Mouse (Mus musculus): ENCODE results near the gene Ppox. TPM values are rescaled to one million over a fixed set of nuclear protein-coding genes. Genes with fewer than 3 reads are reported as not detected.

Ppox gene
- polyA plus RNA-seq, 1 experiment from 2014 or later, result 48.6 TPM

DNA sequence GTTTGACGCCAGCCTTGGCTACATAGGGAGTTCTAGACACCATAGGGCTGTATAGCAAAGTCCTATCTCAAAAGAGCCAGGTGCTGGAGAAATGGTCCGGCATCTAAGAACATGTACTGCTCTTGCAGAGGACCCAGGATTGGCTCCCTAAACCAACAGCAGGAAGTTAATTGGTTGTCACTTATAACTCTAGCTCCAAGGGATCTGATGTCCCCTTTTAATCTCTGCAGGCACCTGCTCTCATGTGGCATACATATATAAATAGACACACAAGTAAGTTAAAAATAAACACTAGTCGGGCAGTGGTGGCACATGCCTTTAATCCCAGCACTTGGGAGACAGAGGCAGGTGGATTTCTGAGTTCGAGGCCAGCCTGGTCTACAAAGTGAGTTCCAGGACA is 45.2 kb downstream of the Ppox start:
- Histone ChIP-seq H3K4me3 (ENCODE audit: low read depth, low read length) (no peak overlapping the region), H3K4me1 (replicated peaks; ENCODE audit: control insufficient read depth, insufficient read depth, low read length) (no peaks in the 10 kb centered on the region), H3K27ac (ENCODE audit: low read depth) (no peak overlapping the region), H3K9me3 (ENCODE audit: control insufficient read depth, low read length) (no peaks in the 10 kb centered on the region), H3K9ac (ENCODE audit: low read length) (no peak overlapping the region), H3K36me3 (ENCODE audit: control insufficient read depth, insufficient read depth, low read length) (peaks cover 76% of the 10 kb centered on the region), H3K27me3 (replicated peaks; ENCODE audit: control insufficient read depth, insufficient read depth, low read length) (no peaks in the 10 kb centered on the region), H3K4me2 (ENCODE audit: low read length) (no peak overlapping the region)
- WGBS, result 81% methylated on average over 4 of the region's 4 CpGs
- ATAC-seq (replicated peaks; ENCODE audit: low FRiP score, low TSS enrichment, low read depth) (no peak), DNase-seq (ENCODE audit: low spot score) (no peak)

DNA sequence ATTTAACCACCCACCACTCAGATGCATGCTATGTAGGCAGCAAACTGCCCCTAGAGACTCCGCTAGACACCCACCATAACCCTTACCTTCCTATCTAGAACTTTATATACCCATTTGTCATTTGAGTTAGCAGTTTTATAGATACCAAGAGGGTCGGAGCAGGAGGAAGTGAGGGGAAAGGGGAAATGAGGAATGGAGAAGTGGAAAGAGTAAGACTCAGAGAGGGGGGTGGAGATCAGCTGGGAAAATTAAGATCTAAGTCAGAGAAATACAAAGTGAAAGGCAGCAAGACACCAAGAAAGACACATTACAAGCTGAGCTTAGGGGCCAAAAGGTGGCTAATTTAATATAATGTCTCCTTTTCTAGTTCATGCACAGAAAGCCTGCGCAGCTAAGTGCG is 46.4 kb downstream of the Ppox start:
- DNase-seq (ENCODE audit: low spot score) (no peak), ATAC-seq (replicated peaks; ENCODE audit: low FRiP score, low TSS enrichment, low read depth) (no peak)
- no peaks in the 10 kb centered on the region for H3K9me3 ChIP-seq (ENCODE audit: control insufficient read depth, low read length)
- H3K36me3 ChIP-seq (ENCODE audit: control insufficient read depth, insufficient read depth, low read length), result peaks cover 64% of the 10 kb centered on the region
- no peaks in the 10 kb centered on the region for H3K27me3 ChIP-seq (replicated peaks; ENCODE audit: control insufficient read depth, insufficient read depth, low read length)
- no peak overlapping the region; the same call in 1 of the 2 replicates for H3K27ac ChIP-seq (ENCODE audit: low read depth)
- H3K4me2 ChIP-seq (ENCODE audit: low read length), result no peak overlapping the region
- no peak overlapping the region for H3K9ac ChIP-seq (ENCODE audit: low read length)
- WGBS, result 77% methylated on average over 4 of the region's 4 CpGs
- no peaks in the 10 kb centered on the region for H3K4me1 ChIP-seq (replicated peaks; ENCODE audit: control insufficient read depth, insufficient read depth, low read length)
- no peak overlapping the region for H3K4me3 ChIP-seq (ENCODE audit: low read depth, low read length)

DNA sequence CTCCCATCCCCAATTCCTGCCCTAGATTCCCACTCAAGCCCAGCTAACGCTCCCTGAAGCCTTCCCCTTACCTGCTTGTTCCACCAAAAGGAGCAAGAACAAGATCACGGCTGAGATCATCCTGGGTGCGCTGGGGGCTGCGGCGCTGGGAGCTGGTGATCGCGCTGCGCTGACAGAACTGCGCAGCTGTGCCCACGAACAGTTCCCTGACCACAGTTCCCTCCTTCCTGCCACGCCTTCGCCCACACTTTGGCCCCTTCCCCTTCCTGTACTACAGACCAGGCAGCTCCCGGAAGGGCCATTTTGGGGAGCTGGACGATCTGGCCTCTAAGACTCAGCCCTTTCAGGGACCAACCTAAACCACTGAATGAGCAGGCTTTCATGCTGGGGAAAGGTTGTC is 46.9 kb downstream of the Ppox start, which contains the start of gene Fcer1g:
Gene Fcer1g, minus strand, starts transcription at position 240 of the 400 bp plus-strand sequence.
- DNase-seq (ENCODE audit: low spot score) (no peak), ATAC-seq (replicated peaks; ENCODE audit: low FRiP score, low TSS enrichment, low read depth) (no peak)
- no peaks in the 10 kb centered on the region for H3K4me1 ChIP-seq (replicated peaks; ENCODE audit: control insufficient read depth, insufficient read depth, low read length)
- no peak within 1 kb of the TSS for H3K4me2 ChIP-seq (ENCODE audit: low read length)
- H3K9ac ChIP-seq (ENCODE audit: low read length), result no peak within 1 kb of the TSS
- H3K4me3 ChIP-seq (ENCODE audit: low read depth, low read length), result no peak within 1 kb of the TSS
- no peaks in the 10 kb centered on the region for H3K9me3 ChIP-seq (ENCODE audit: control insufficient read depth, low read length)
- H3K27ac ChIP-seq (ENCODE audit: low read depth), result no peak within 1 kb of the TSS; the same call in 1 of the 2 replicates
- 89% methylated on average over 14 of the region's 14 CpGs for WGBS
- H3K27me3 ChIP-seq (replicated peaks; ENCODE audit: control insufficient read depth, insufficient read depth, low read length), result no peaks in the 10 kb centered on the region
- H3K36me3 ChIP-seq (ENCODE audit: control insufficient read depth, insufficient read depth, low read length), result peaks cover 60% of the 10 kb centered on the region

DNA sequence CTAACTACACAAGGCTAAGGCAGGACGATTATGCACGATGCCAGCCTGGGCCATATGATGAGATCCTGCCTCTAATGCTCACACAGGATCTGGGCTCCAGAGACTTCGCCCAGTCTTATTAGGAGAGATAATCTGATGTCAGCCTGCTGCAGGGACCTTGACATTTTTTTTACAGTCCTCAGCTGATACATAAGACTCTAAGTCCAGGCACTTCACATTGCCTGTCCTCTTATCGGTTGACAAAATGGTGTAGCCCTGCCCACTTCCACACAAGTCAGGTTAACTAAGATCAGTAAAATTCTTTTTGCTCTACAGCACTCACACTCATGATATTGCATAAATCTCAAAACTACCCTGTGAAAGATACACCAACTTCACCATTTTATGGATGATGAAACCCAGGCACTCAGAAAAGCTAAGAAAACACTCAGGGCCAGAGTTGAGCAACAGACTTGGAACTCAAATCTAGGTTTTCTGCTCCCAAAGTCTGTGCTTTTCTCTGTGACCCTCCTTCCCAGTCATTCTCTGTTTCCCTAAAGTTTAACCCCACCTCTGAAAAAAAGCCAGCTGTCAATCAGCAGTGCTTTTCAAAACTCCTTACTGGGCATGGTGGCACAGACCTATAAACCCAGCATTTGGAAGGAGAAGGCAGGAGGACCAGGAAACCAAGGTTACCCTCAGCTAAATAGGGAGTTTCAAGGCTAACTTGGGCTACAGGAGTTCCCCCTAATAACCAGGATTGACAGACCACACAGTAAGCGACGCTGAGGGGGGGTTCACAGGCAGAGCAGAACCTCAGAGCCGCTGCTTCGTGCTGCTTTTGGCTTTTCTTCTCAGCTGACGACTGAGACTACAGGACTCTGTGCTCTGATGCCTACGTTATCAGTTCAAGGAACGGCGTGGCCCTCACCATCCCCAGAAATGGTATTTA is 47.9 kb downstream of the Ppox start:
- 79% methylated on average over 12 of the region's 12 CpGs for WGBS
- no peak overlapping the region for H3K4me3 ChIP-seq (ENCODE audit: low read depth, low read length)
- peaks cover 49% of the 10 kb centered on the region for H3K36me3 ChIP-seq (ENCODE audit: control insufficient read depth, insufficient read depth, low read length)
- H3K9me3 ChIP-seq (ENCODE audit: control insufficient read depth, low read length), result no peaks in the 10 kb centered on the region
- DNase-seq (ENCODE audit: low spot score) (no peak), ATAC-seq (replicated peaks; ENCODE audit: low FRiP score, low TSS enrichment, low read depth) (no peak)
- H3K4me1 ChIP-seq (replicated peaks; ENCODE audit: control insufficient read depth, insufficient read depth, low read length), result no peaks in the 10 kb centered on the region
- H3K27ac ChIP-seq (ENCODE audit: low read depth), result no peak overlapping the region
- H3K4me2 ChIP-seq (ENCODE audit: low read length), result no peak overlapping the region
- H3K27me3 ChIP-seq (replicated peaks; ENCODE audit: control insufficient read depth, insufficient read depth, low read length), result no peaks in the 10 kb centered on the region
- H3K9ac ChIP-seq (ENCODE audit: low read length), result no peak overlapping the region

DNA sequence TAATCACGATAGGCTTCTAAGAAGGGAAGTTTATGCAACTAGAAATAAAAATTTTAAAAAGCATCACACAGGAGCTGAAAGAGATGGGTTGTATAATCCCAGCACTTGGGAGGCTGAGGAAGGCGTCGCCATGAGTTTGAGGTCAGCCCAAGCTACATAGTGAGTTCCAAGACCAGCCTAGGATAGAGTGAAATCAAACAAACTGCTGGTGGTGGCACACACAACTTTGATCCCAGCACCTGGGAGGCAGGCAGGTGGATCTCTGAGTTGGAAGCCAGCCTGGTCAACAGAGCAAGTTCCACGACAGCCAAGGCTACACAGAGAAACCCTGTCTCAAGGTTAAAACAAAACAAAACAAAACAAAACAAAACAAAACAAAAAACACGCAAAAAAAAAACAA is 48.6 kb downstream of the Ppox start:
- ATAC-seq (replicated peaks; ENCODE audit: low FRiP score, low TSS enrichment, low read depth) (no peak), DNase-seq (ENCODE audit: low spot score) (no peak)
- no peak overlapping the region for H3K4me2 ChIP-seq (ENCODE audit: low read length)
- no peak overlapping the region for H3K9ac ChIP-seq (ENCODE audit: low read length)
- 84% methylated on average over 5 of the region's 5 CpGs for WGBS
- no peaks in the 10 kb centered on the region for H3K9me3 ChIP-seq (ENCODE audit: control insufficient read depth, low read length)
- H3K27ac ChIP-seq (ENCODE audit: low read depth), result no peak overlapping the region
- H3K36me3 ChIP-seq (ENCODE audit: control insufficient read depth, insufficient read depth, low read length), result peaks cover 42% of the 10 kb centered on the region
- no peak overlapping the region for H3K4me3 ChIP-seq (ENCODE audit: low read depth, low read length)
- no peaks in the 10 kb centered on the region for H3K27me3 ChIP-seq (replicated peaks; ENCODE audit: control insufficient read depth, insufficient read depth, low read length)
- no peaks in the 10 kb centered on the region for H3K4me1 ChIP-seq (replicated peaks; ENCODE audit: control insufficient read depth, insufficient read depth, low read length)

DNA sequence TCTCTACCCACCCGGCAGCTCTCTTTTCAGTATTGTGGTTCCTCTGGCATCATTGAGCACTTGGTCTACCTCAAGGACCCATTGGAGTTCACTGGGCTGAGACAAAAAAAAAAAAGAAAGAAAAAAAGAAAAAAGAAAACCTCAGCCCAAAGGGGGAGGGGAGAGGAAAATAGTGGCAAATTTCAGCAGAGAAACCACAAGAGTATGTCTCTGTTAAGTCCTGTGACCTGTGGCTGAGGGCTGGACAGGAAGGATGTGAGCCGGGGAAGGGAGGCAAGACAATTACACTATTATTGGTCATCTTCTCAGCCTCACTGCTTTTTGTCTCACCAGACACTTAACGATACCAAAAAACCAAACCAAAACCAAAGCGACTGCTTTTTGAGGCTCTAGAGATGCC is 49.1 kb downstream of the Ppox start:
- no peak overlapping the region for H3K9ac ChIP-seq (ENCODE audit: low read length)
- DNase-seq (ENCODE audit: low spot score), result no peak
- no peaks in the 10 kb centered on the region for H3K4me1 ChIP-seq (replicated peaks; ENCODE audit: control insufficient read depth, insufficient read depth, low read length)
- peaks cover 37% of the 10 kb centered on the region for H3K36me3 ChIP-seq (ENCODE audit: control insufficient read depth, insufficient read depth, low read length)
- no peaks in the 10 kb centered on the region for H3K27me3 ChIP-seq (replicated peaks; ENCODE audit: control insufficient read depth, insufficient read depth, low read length)
- H3K27ac ChIP-seq (ENCODE audit: low read depth), result no peak overlapping the region
- no peaks in the 10 kb centered on the region for H3K9me3 ChIP-seq (ENCODE audit: control insufficient read depth, low read length)
- H3K4me3 ChIP-seq (ENCODE audit: low read depth, low read length), result no peak overlapping the region
- no peak for ATAC-seq (replicated peaks; ENCODE audit: low FRiP score, low TSS enrichment, low read depth)
- H3K4me2 ChIP-seq (ENCODE audit: low read length), result no peak overlapping the region
- WGBS, result 69% methylated on average over 4 of the region's 4 CpGs

DNA sequence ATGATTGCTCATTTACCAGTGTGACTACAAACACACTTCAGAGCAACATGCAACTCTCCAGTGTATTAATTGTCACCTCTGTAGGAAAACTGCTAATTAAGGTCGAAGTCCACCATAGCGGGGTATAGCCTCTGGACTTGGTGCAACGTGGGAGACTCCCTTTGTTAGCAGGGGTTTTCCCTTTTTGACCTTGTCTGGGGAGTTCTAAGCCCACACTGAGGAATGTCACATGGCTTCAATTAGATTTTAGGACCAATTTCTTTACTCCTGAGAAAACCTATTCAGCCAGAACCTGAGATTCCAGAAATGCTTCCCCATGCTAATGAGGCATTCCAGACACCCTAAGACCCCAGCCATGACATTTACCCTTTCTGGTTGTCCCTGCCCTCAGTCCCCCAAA is 50.8 kb downstream of the Ppox start:
- ATAC-seq (replicated peaks; ENCODE audit: low FRiP score, low TSS enrichment, low read depth), result no peak
- no peak overlapping the region for H3K4me2 ChIP-seq (ENCODE audit: low read length)
- H3K36me3 ChIP-seq (ENCODE audit: control insufficient read depth, insufficient read depth, low read length), result peaks cover 21% of the 10 kb centered on the region
- no peaks in the 10 kb centered on the region for H3K4me1 ChIP-seq (replicated peaks; ENCODE audit: control insufficient read depth, insufficient read depth, low read length)
- no peaks in the 10 kb centered on the region for H3K9me3 ChIP-seq (ENCODE audit: control insufficient read depth, low read length)
- no peak overlapping the region for H3K27ac ChIP-seq (ENCODE audit: low read depth)
- 79% methylated on average over 3 of the region's 3 CpGs for WGBS
- H3K9ac ChIP-seq (ENCODE audit: low read length), result no peak overlapping the region
- H3K4me3 ChIP-seq (ENCODE audit: low read depth, low read length), result no peak overlapping the region
- DNase-seq (ENCODE audit: low spot score), result no peak
- no peaks in the 10 kb centered on the region for H3K27me3 ChIP-seq (replicated peaks; ENCODE audit: control insufficient read depth, insufficient read depth, low read length)

DNA sequence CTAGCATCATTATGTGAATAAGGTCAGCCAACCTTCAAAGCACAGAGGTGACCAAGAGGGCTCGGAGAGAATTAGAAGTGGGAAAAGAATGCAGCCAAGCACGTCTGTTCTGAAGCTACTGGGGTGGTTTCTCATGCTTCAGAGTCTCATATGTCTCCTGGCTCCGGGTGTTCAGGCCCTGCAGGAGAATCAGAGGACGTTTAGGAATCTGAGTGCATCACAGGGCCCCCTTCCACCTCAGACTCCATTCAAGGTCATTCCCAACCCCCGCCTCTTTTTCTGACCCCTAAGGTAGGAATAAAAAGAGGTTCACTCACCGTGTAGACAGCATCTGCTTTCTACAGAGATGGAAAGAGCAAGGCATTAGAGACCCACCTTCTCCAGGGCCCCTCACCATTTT is 51.2 kb downstream of the Ppox start:
- no peak overlapping the region for H3K4me2 ChIP-seq (ENCODE audit: low read length)
- no peak overlapping the region for H3K9ac ChIP-seq (ENCODE audit: low read length)
- no peaks in the 10 kb centered on the region for H3K9me3 ChIP-seq (ENCODE audit: control insufficient read depth, low read length)
- H3K27me3 ChIP-seq (replicated peaks; ENCODE audit: control insufficient read depth, insufficient read depth, low read length), result no peaks in the 10 kb centered on the region
- DNase-seq (ENCODE audit: low spot score) (no peak), ATAC-seq (replicated peaks; ENCODE audit: low FRiP score, low TSS enrichment, low read depth) (no peak)
- WGBS, result 64% methylated on average over 6 of the region's 6 CpGs
- no peak overlapping the region for H3K4me3 ChIP-seq (ENCODE audit: low read depth, low read length)
- H3K27ac ChIP-seq (ENCODE audit: low read depth), result no peak overlapping the region
- peaks cover 16% of the 10 kb centered on the region for H3K36me3 ChIP-seq (ENCODE audit: control insufficient read depth, insufficient read depth, low read length)
- no peaks in the 10 kb centered on the region for H3K4me1 ChIP-seq (replicated peaks; ENCODE audit: control insufficient read depth, insufficient read depth, low read length)

DNA sequence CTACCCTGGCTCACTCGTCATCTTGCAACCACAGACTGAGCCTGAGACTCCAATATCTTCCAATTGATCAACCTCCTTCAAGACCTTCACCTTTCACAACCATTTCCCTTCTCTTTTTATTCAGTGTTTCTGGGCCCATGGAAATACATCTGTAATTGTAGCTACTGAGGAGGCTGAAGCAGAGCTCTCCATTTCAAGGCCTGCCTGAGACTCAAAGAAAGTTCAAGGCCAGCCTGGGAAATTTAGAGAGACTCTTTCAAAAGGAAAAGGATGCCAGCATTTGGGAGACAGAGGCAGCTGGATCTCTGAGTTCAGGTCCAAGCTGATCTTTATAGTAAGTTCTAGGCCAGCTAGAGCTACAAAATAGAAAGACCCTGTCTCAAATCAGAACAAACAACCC is 53.1 kb downstream of the Ppox start:
- DNase-seq (ENCODE audit: low spot score) (no peak), ATAC-seq (replicated peaks; ENCODE audit: low FRiP score, low TSS enrichment, low read depth) (no peak)
- 90% methylated on average over 1 of the region's 1 CpGs for WGBS
- Histone ChIP-seq H3K9ac (ENCODE audit: low read length) (no peak overlapping the region), H3K4me2 (ENCODE audit: low read length) (no peak overlapping the region), H3K36me3 (ENCODE audit: control insufficient read depth, insufficient read depth, low read length) (no peaks in the 10 kb centered on the region), H3K4me3 (ENCODE audit: low read depth, low read length) (no peak overlapping the region), H3K27me3 (replicated peaks; ENCODE audit: control insufficient read depth, insufficient read depth, low read length) (no peaks in the 10 kb centered on the region), H3K27ac (ENCODE audit: low read depth) (no peak overlapping the region), H3K4me1 (replicated peaks; ENCODE audit: control insufficient read depth, insufficient read depth, low read length) (no peaks in the 10 kb centered on the region), H3K9me3 (ENCODE audit: control insufficient read depth, low read length) (no peaks in the 10 kb centered on the region)

Measured in intestine, embryonic 14.5 days (tissue).